In the genomic region with DNA sequence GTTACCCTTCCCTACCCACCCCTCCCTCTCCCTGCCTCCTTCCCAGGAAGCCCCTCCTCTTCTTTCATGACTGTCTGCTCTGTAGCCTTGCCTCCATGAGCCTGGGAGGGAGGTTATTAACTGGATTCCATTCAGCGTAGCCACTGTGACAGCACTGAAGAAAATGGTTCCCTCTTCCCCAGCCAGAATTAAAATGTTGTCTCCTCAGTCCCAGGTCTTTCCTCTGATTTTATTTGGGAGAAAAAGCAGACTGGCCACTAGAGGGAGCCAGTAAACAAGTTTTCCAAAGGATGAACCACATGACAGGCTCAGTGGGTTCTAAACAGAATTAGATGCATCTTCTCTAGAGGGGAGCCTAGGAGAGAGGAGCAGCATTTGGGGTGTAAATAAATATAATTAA, we compare ENCODE assay signal across 7 mouse cellular contexts. TPM values are rescaled to one million over a fixed set of nuclear protein-coding genes. Genes with fewer than 3 reads are reported as not detected.
DNase-seq lines count a peak whose midpoint lies in the region; ATAC-seq and TF ChIP-seq lines count a peak whose summit lies in the region.

No protein-coding gene starts in this region.

- no peak overlapping the region for H3K27ac ChIP-seq in hindbrain, embryonic 15.5 days (replicated peaks)

- no peak overlapping the region for H3K4me3 ChIP-seq in hindbrain, embryonic 15.5 days

- H3K9me3 ChIP-seq in hindbrain, embryonic 15.5 days: no peaks in the 10 kb centered on the region

- WGBS in hindbrain, embryonic 15.5 days: 20% methylated on average over 1 of the region's 1 CpGs

- no peaks in the 10 kb centered on the region for H3K4me1 ChIP-seq in hindbrain, embryonic 15.5 days (replicated peaks)

- peak; percentile 42 for DNase-seq in Muller cell, postnatal 12 days (ENCODE audit: inconsistent ontology term)
- DNase-seq in brain, embryonic 14.5 days (ENCODE audit: low read depth): peak; percentile 87
- DNase-seq in fibroblast of lung, adult 2 months (ENCODE audit: low read depth): peak; percentile 32
- DNase-seq in layer of hippocampus, postnatal 14 days (ENCODE audit: low spot score in 2 of 2): peak; percentile 66 to 87
- DNase-seq in right cerebral cortex, postnatal 4 days: peak; percentile 74

- no peak for TF ChIP-seq POLR2A in brain, embryonic 14.5 days (IDR thresholded peaks at IDR 0.05; ENCODE audit: borderline replicate concordance, extremely low read depth, insufficient read depth, insufficient read length, poor library complexity, severe bottlenecking)

- H3K4me2 ChIP-seq in hindbrain, embryonic 15.5 days: no peak overlapping the region

- H3K27me3 ChIP-seq in hindbrain, embryonic 15.5 days: no peaks in the 10 kb centered on the region

- H3K36me3 ChIP-seq in hindbrain, embryonic 15.5 days: peaks cover 42% of the 10 kb centered on the region

- no peak overlapping the region for H3K9ac ChIP-seq in hindbrain, embryonic 15.5 days

- peak; percentile 89 for ATAC-seq in hindbrain, embryonic 15.5 days (ENCODE audit: low FRiP score, low read depth)
- peak; percentile 57 for ATAC-seq in megakaryocyte, adult 5-6 weeks (ENCODE audit: poor library complexity, severe bottlenecking)

- TF ChIP-seq CTCF in brain, embryonic 14.5 days (IDR thresholded peaks at IDR 0.05; ENCODE audit: borderline replicate concordance, extremely low read depth, insufficient read depth, insufficient read length): peak; percentile 64; the same call in 1 of the 2 replicates

RNA-seq across cellular contexts. Expression of gene Wdr3, which starts 27.2 kb away (rescaled TPM):
- polyA plus RNA-seq in brain, embryonic 14.5 days (2012; rRNA removed): 33.4 and 35.3 TPM in 2 replicates
- 28.3 and 31.1 TPM in 2 replicates for polyA plus RNA-seq in hindbrain, embryonic 15.5 days (2015; fragmentation: Nextera tagmentation; extraction: Ambion mirVana)
- total RNA-seq in layer of hippocampus, postnatal 14 days (2021): 10 to 100 TPM; 18.4 to 21.6 TPM
- 37.8 and 45.8 TPM in 2 replicates for total RNA-seq in megakaryocyte, adult 5-6 weeks (2015)
- total RNA-seq in megakaryocyte, adult 5-6 weeks (2017): 95.3 and 101 TPM in 2 replicates

RNA-seq across cellular contexts. Expression of gene Gdap2, which starts 27.3 kb away (rescaled TPM):
- polyA plus RNA-seq in brain, embryonic 14.5 days (2012; rRNA removed): 27.7 and 28.4 TPM in 2 replicates
- polyA plus RNA-seq in hindbrain, embryonic 15.5 days (2015; fragmentation: Nextera tagmentation; extraction: Ambion mirVana): 38.1 and 41.2 TPM in 2 replicates
- 10 to 100 TPM; 31.1 to 32.7 TPM for total RNA-seq in layer of hippocampus, postnatal 14 days (2021)
- 65.2 and 65.8 TPM in 2 replicates for total RNA-seq in megakaryocyte, adult 5-6 weeks (2015)
- total RNA-seq in megakaryocyte, adult 5-6 weeks (2017): 55.4 and 56.4 TPM in 2 replicates

Comparison
In these comparisons a context has a peak if more than half of its experiments do, and no peak if none do; other contexts are left out.
1. DNase-seq: peak in every context shown above with its lines; median percentile 87 in brain, embryonic 14.5 days; 76 in layer of hippocampus, postnatal 14 days; 74 in right cerebral cortex, postnatal 4 days; 42 in Muller cell, postnatal 12 days; 32 in fibroblast of lung, adult 2 months.